Mouse (Mus musculus): ENCODE measurements around the gene Nlrp6.
"Not testable (repeated sequence)": the region's sequence is repeated elsewhere in the genome, so short reads cannot be mapped to it uniquely, and the experiment has no call there.

The Nlrp6 gene

GRCm38 (mm10) chr7:140920418-140921029 is at the start of gene Nlrp6:
TSS of gene Nlrp6 (plus strand) at chr7:140920902.
- DNase-seq = no peak

GRCm38 (mm10) chr7:140874224-140874623 is 46.5 kb upstream of the Nlrp6 start:
- DNase-seq = no peak

GRCm38 (mm10) chr7:140877364-140877763 is 43.3 kb upstream of the Nlrp6 start:
- no peak for DNase-seq

- DNase-seq = no peak
These were observed 41.3 kb upstream of the Nlrp6 start for GRCm38 (mm10) chr7:140879355-140879754.

- no peak for DNase-seq
These were observed 40.3 kb upstream of the Nlrp6 start for GRCm38 (mm10) chr7:140880419-140880818.

- DNase-seq = no peak
These were observed 39.7 kb upstream of the Nlrp6 start for GRCm38 (mm10) chr7:140880865-140881515.

- peak; percentile 96 for DNase-seq
These were observed 38.8 kb upstream of the Nlrp6 start, which contains the start of the genes Psmd13 and Sirt3 for GRCm38 (mm10) chr7:140881696-140882468. TSS of gene Psmd13 (plus strand) at chr7:140881968. TSS of gene Sirt3 (minus strand) at chr7:140882309.

- no peak for DNase-seq
These were observed 38.3 kb upstream of the Nlrp6 start for GRCm38 (mm10) chr7:140882469-140882803.

GRCm38 (mm10) chr7:140890636-140891035 is 30.1 kb upstream of the Nlrp6 start:
- DNase-seq = not testable (repeated sequence)

- DNase-seq = no peak
These were observed 26.7 kb upstream of the Nlrp6 start for GRCm38 (mm10) chr7:140894031-140894430.

GRCm38 (mm10) chr7:140894611-140895010 is 26.1 kb upstream of the Nlrp6 start:
- no peak for DNase-seq

GRCm38 (mm10) chr7:140897863-140898262 is 22.8 kb upstream of the Nlrp6 start:
- DNase-seq = no peak

- no peak for DNase-seq
These were observed 21.6 kb upstream of the Nlrp6 start for GRCm38 (mm10) chr7:140899121-140899520.

- no peak for DNase-seq
These were observed 20.5 kb upstream of the Nlrp6 start, which contains the start of gene Cox8b for GRCm38 (mm10) chr7:140900220-140900619. TSS of gene Cox8b (minus strand) at chr7:140900446.

GRCm38 (mm10) chr7:140902036-140902875 is 18.4 kb upstream of the Nlrp6 start:
- DNase-seq = no peak

- peak; percentile 78 for DNase-seq
These were observed 17.5 kb upstream of the Nlrp6 start for GRCm38 (mm10) chr7:140903212-140903611.

- DNase-seq = no peak
These were observed 15.0 kb upstream of the Nlrp6 start for GRCm38 (mm10) chr7:140905642-140906081.

GRCm38 (mm10) chr7:140907131-140907530 is 13.6 kb upstream of the Nlrp6 start:
- no peak for DNase-seq

- DNase-seq = no peak
These were observed 13.0 kb upstream of the Nlrp6 start for GRCm38 (mm10) chr7:140907697-140908096.

- DNase-seq = no peak
These were observed 12.5 kb upstream of the Nlrp6 start for GRCm38 (mm10) chr7:140908181-140908580.

- DNase-seq = peak; percentile 86
These were observed 12.0 kb upstream of the Nlrp6 start for GRCm38 (mm10) chr7:140908634-140909107.

- no peak for DNase-seq
These were observed 8.4 kb upstream of the Nlrp6 start for GRCm38 (mm10) chr7:140912293-140912692.

Measured in retina, postnatal 1 day (tissue).